Mouse (Mus musculus) lung, postnatal 0 days (tissue): ENCODE data around the gene Gpr62.

Experiments used
- CTCF ChIP-seq: IDR thresholded peaks from 2 replicates; pipeline ENCODE4 v1.5.1; 2016; ENCODE audit warnings: antibody characterized with exemption, mild to moderate bottlenecking
- EP300 ChIP-seq: IDR thresholded peaks from 2 replicates; pipeline ENCODE4 v1.6.1; 2016; ENCODE audit warnings: antibody characterized with exemption, mild to moderate bottlenecking, control low read depth

DNA sequence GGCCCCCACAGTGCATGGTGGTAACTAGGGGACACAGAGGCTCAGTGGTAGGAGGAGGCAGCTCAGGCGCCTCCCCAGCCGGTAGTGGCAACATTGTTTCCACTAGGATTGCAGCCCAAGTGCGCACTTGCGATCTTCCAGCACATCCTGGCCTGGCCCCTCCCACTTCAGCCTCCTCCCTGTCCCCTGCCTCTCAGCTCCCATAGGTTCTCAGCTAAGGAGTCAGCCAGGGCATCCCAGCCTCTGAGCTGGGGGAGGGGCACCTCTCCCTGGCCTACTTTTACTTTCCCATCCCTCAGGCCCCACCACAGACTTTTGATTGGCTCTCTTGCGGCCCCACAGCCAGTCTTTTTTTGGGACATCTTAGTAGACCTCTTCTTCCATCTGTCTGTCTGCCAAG lies 6.2 kb upstream of the Gpr62 start:
- TF ChIP-seq CTCF (peak; percentile 9; the same call in 1 of the 2 replicates), EP300 (no peak)
